Mouse (Mus musculus) lung, embryonic 16.5 days (tissue): Measurements from ENCODE around the gene Apba2. TPM values are rescaled to one million over a fixed set of nuclear protein-coding genes. Genes with fewer than 3 reads are reported as not detected.

Experiments
- ATAC-seq: fragments of 200-750 bp; cut with Nextera tagmentation; 2 replicates; pipeline ENCODE4 v1.8.0; 2017; ENCODE audit warnings: low read depth, mild to moderate bottlenecking, moderate library complexity
- H3K27ac ChIP-seq: fragments of 300-500 bp; sonication (generic); 2 replicates; pipeline ENCODE4 v1.5.1; 2014; ENCODE audit warnings: mild to moderate bottlenecking, control low read depth, low read length
- H3K27me3 ChIP-seq: fragments of 300-500 bp; sonication (generic); 2 replicates; pipeline ENCODE4 v1.6.1; 2014; ENCODE audit warnings: low read depth, low read length, mixed read lengths; ENCODE audit not compliant: control insufficient read depth, insufficient read depth
- H3K36me3 ChIP-seq: fragments of 300-500 bp; sonication (generic); 2 replicates; pipeline ENCODE4 v1.6.1; 2014; ENCODE audit warnings: low read length; ENCODE audit not compliant: control insufficient read depth, insufficient read depth
- H3K4me1 ChIP-seq: fragments of 300-500 bp; sonication (generic); replicated peaks from 2 replicates; pipeline ENCODE4 v1.6.1; 2014; ENCODE audit warnings: low read length, mixed read lengths; ENCODE audit not compliant: control insufficient read depth, insufficient read depth
- H3K4me2 ChIP-seq: fragments of 300-500 bp; sonication (generic); 2 replicates; pipeline ENCODE4 v1.6.1; 2014; ENCODE audit warnings: low read depth, low read length, control low read depth
- H3K4me3 ChIP-seq: fragments of 300-500 bp; sonication (generic); 2 replicates; pipeline ENCODE4 v1.5.1; 2014; ENCODE audit warnings: mild to moderate bottlenecking, low read length, control low read depth
- H3K9ac ChIP-seq: fragments of 300-500 bp; sonication (generic); 2 replicates; pipeline ENCODE4 v1.6.1; 2014; ENCODE audit warnings: low read length, control low read depth
- H3K9me3 ChIP-seq: fragments of 300-500 bp; sonication (generic); 2 replicates; pipeline ENCODE4 v1.6.1; 2016; ENCODE audit warnings: low read length; ENCODE audit not compliant: control insufficient read depth
- WGBS: fragments of 180-500 bp; shearing (Covaris S2); extraction: QIAGEN DNeasy Blood & Tissue Kit; methylation state at CpG from one replicate; pipeline ENCODE4 v1.1.7; 2014; 5-methylcytosine and 5-hydroxymethylcytosine counted together
- polyA plus RNA-seq: library from polyadenylated mRNA; unstranded; fragments of >200 nt; fragmentation: Nextera tagmentation; extraction: Ambion mirVana; gene quantifications from 2 replicates; pipeline ENCODE4 v1.2.1, GENCODE M21; 2015

Apba2 gene
- polyA plus RNA-seq, 1 experiment from 2014 or later: 1.5 TPM

DNA sequence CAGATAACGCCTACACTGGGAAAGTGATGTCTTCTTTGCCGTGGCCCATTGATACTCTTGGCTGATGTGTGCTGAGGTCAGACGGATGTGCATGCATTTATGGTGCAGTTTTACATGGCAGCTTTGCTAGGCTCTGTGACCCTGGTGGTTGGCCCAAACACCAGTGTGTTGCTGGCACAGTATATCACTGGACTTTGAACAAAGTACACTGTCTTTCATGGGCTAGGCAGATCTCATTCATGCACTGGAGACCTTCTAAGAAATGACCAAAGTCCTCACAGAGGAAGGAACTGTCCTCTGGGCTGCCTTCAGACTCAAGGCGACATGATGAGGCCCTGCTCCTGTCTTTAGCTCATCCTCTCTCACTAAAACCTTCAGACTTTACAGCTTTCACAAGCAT is 166.5 kb downstream of the Apba2 start:
- Histone ChIP-seq H3K4me1 (peaks cover 3% of the 10 kb centered on the region; the same call in 1 of the 2 replicates), H3K4me2 (no peak overlapping the region), H3K27ac (no peak overlapping the region), H3K4me3 (no peak overlapping the region), H3K36me3 (no peaks in the 10 kb centered on the region), H3K9me3 (no peaks in the 10 kb centered on the region), H3K27me3 (no peaks in the 10 kb centered on the region), H3K9ac (no peak overlapping the region)
- no peak for ATAC-seq
- 89% methylated on average over 4 of the region's 4 CpGs for WGBS

DNA sequence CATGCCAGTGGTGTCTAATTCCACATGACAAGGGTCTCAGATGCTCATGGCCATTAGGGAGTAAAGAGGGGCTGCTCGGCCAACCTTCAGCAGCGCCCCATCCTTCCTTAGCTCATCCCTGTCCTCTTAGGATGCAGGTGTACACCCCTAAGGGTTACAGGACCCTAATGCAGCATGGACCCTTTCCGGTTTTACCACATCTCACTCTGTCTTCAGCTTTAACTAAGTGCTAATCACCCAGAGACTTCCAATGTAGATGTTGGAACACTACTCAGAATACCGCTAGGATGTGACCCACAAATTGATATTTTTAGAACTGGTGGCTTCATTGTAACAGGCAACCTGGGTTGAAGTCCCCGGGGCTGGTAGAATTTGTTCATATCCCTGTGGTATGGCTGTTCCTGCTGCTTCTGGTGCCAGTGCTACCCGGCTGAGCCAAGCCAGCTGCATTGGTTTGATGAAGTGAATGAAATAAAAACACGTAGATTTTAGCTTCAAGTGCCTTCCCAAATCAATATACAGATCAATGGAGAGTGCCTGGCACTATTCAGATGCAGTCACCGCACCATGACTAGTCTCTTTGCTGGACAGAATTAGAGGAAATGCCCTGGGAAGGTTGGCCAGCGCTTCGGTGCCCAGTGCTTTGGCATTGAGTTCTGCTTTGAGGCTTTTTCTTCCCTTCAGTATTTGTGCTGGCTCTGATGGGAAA is 178.4 kb downstream of the Apba2 start:
- no peaks in the 10 kb centered on the region for H3K9me3 ChIP-seq
- H3K36me3 ChIP-seq: no peaks in the 10 kb centered on the region
- H3K4me2 ChIP-seq: no peak overlapping the region
- H3K27me3 ChIP-seq: no peaks in the 10 kb centered on the region
- 89% methylated on average over 10 of the region's 10 CpGs for WGBS
- H3K27ac ChIP-seq: no peak overlapping the region
- H3K9ac ChIP-seq: no peak overlapping the region
- ATAC-seq: no peak
- H3K4me1 ChIP-seq: no peaks in the 10 kb centered on the region
- H3K4me3 ChIP-seq: no peak overlapping the region

DNA sequence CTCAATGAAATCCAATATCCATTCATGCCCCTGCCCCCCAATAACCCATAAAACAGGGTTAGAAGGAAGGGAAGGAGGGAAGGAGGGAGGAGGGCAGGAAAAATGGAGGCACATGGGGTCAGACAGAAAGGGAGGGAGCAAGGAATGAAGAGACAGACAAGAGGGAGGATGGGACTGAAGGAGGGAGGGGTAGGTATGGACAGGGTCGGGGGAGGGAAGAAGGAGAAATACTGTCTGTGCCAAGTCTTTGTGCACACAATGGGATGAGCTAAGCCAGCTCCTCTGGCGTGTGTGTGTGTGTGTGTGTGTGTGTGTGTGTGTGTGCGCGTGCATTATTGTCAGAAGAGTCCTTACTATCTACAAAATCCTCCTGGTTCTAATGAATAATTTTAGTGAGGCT is 183.4 kb downstream of the Apba2 start:
- ATAC-seq: 0 out of 2 replicates have a peak, but pooled peaks have one; percentile 31
- Histone ChIP-seq H3K4me2 (no peak overlapping the region), H3K27ac (no peak overlapping the region), H3K4me1 (no peaks in the 10 kb centered on the region), H3K4me3 (no peak overlapping the region), H3K27me3 (no peaks in the 10 kb centered on the region), H3K9me3 (no peaks in the 10 kb centered on the region), H3K36me3 (no peaks in the 10 kb centered on the region), H3K9ac (no peak overlapping the region)
- WGBS: 66% methylated on average over 4 of the region's 4 CpGs

DNA sequence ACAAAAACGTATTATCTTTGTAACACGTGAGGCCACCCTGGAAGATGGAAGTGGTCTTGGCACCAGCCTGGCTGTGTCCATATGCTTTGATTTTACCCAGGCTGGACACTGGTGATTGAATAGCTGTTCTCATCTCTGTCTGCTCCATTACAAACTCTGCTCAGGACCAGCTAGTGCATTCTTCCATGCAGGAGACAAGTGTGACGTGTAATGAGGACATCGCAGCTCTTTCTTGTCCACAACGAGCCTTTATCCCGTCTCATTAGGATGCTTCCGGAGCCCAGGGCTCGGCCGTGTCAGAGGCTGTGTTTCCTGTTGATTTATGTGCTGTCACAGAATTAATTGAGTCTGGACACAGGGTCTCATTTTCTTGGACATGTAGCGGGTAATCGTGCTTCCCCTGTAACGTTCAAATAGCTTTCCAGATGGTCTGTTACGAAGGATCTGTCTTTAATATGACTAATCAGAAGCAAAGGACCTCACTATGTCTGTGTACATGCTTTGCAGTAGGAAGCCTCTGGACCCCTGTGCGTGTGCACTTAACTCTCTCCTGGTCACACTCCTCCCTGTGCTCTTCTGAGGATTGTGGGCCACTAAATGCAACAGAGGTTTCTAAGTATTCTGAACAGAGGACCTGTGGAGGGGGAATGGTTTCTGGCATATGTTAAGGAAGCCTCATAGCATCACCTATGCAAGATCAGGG is 186.8 kb downstream of the Apba2 start:
- Histone ChIP-seq H3K4me1 (no peaks in the 10 kb centered on the region), H3K4me3 (no peak overlapping the region), H3K27me3 (no peaks in the 10 kb centered on the region), H3K9ac (no peak overlapping the region), H3K9me3 (no peaks in the 10 kb centered on the region), H3K27ac (no peak overlapping the region), H3K36me3 (no peaks in the 10 kb centered on the region), H3K4me2 (no peak overlapping the region)
- WGBS: 41% methylated on average over 14 of the region's 14 CpGs
- ATAC-seq: peak; percentile 82

DNA sequence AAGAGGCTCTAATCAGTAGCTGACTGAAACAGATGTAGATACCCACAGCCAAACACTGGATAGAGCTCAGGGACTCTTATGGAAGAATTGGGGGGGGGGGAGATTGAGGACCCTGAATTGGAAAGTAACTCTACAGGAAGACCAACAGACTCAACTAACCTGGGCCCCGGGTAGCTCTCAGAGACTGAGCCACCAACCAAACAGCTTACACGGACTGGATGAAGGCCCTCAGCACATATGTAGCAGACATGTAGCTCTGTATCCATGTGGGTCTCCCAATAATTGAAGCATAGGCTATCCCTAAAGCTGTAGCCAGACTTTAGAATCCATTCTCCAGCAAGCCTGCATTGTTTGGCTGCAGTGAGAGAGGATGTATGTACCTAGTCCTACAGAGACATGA is 190.3 kb downstream of the Apba2 start:
- no peak for ATAC-seq
- Histone ChIP-seq H3K36me3 (no peaks in the 10 kb centered on the region), H3K4me1 (no peaks in the 10 kb centered on the region), H3K4me3 (no peak overlapping the region), H3K4me2 (no peak overlapping the region), H3K9ac (no peak overlapping the region), H3K27ac (no peak overlapping the region), H3K9me3 (no peaks in the 10 kb centered on the region), H3K27me3 (no peaks in the 10 kb centered on the region)
- 90% methylated on average over 2 of the region's 2 CpGs for WGBS

DNA sequence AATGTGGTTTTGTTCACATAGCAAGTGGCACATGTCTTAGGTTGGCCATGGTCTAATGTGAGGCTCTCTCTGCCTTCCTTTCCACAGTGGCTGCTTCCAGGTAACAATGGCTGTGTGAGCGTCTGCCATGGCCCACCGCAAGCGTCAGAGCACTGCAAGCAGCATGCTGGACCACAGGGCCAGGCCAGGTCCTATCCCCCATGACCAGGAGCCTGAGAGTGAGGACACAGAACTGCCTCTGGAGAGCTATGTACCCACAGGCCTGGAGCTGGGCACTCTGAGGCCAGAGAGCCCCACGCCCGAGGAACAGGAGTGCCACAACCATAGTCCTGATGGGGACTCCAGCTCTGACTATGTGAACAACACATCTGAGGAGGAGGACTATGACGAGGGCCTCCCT is 193.4 kb downstream of the Apba2 start:
- Histone ChIP-seq H3K4me3 (no peak overlapping the region), H3K9ac (no peak overlapping the region)
- WGBS: 83% methylated on average over 6 of the region's 6 CpGs

DNA sequence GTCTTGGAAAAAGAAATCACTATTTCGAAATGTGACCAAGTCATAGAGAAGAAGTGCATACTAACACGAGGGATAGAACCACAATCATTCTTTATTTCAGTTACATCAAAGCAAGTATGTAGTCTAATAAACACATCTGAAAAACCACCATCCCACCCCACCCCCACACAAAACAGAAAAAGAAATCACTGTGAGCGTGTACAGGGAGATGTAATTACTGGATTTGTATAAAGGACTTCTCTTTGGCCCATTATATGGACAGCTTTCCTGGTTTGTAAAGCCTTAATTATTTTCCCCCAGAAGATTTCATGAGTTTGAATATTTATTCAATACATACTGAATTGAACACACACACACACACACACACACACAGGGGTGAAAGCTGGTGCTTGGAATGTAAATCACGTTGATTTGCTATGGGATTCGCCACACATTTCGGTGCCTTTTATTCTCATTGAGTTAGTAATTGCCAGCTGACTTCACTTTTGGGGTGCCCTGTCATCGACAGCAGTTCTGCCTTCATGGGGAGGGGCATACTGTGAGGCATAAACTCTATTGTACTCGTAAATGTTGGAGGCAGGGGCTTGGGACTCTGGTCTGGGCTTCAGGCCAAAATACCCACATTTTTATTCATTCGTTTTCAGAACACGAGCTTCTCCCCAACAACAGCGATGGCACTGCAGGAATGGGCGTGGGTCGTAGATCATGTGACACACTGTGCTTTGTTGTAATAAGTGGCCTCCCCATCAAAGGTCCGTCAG is 195.2 kb downstream of the Apba2 start:
- Histone ChIP-seq H3K27ac (no peak overlapping the region), H3K36me3 (no peaks in the 10 kb centered on the region), H3K9me3 (no peaks in the 10 kb centered on the region)

More for the DNA sequence above, 193.4 kb downstream of the Apba2 start:
- no peaks in the 10 kb centered on the region for H3K9me3 ChIP-seq
- no peaks in the 10 kb centered on the region for H3K27me3 ChIP-seq
- no peak overlapping the region for H3K27ac ChIP-seq
- no peak for ATAC-seq
- no peaks in the 10 kb centered on the region for H3K36me3 ChIP-seq
- H3K4me1 ChIP-seq: no peaks in the 10 kb centered on the region
- H3K4me2 ChIP-seq: no peak overlapping the region

DNA sequence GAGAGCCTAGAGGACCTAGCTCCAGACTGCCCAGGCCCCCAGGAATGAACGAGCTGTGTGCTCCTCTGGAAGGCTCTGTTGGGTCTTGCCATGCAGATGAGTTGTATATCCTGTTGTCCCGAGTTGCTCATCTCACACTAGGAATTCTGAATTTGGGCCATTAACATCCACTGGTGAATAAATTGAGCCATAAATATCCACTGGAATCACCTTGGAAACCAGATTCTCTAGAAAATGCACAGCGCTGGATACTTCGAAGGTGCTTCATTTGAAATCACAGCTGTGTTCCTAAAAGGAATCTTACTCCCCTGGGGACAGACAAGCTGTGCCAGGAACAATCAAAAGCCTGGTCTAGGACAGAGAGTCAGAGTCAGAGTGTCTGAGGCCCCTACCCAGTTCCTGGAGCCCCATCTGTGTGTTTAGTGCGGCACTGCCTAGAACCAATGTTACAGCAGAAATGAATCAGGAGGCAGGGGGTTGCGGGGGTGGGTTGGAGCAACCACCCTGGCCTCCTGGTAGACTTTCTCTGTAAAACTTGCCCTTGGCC is 196.4 kb downstream of the Apba2 start:
- Histone ChIP-seq H3K4me3 (no peak overlapping the region), H3K4me1 (no peaks in the 10 kb centered on the region), H3K4me2 (no peak overlapping the region), H3K27ac (no peak overlapping the region), H3K36me3 (no peaks in the 10 kb centered on the region), H3K9ac (no peak overlapping the region), H3K9me3 (no peaks in the 10 kb centered on the region), H3K27me3 (no peaks in the 10 kb centered on the region)
- 86% methylated on average over 6 of the region's 6 CpGs for WGBS
- no peak for ATAC-seq

More for the DNA sequence above, 195.2 kb downstream of the Apba2 start:
- H3K9ac ChIP-seq: no peak overlapping the region
- no peak overlapping the region for H3K4me2 ChIP-seq
- no peak overlapping the region for H3K4me3 ChIP-seq
- WGBS: 58% methylated on average over 14 of the region's 14 CpGs
- no peaks in the 10 kb centered on the region for H3K4me1 ChIP-seq
- no peaks in the 10 kb centered on the region for H3K27me3 ChIP-seq
- ATAC-seq: no peak

DNA sequence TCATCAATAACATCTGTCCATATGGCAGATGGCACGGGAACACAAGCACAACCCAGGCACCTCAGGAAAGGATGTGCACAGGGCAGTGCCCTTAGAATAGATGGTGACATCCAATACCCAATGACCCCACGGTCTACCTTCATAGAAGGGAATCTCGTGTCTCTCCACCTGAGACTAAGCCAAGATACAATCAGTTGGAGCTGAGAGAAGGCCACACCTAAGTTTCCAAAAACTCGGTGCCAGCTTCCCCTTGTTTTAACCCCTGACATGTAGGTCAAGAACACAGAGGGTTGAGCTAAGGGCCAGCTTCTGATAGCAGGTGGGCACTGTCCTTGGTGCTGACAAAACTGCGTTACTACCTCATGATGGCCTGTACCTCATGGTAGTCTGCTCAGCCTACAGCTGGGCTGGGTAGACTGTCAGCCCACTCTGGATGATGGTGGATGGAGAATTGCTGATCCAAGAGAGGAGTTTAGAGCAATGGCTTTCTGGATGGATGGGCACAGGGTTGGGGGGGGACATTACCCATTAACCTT is 202.6 kb downstream of the Apba2 start:
- Histone ChIP-seq H3K9ac (no peak overlapping the region), H3K4me1 (no peaks in the 10 kb centered on the region), H3K4me2 (no peak overlapping the region), H3K27ac (no peak overlapping the region), H3K27me3 (no peaks in the 10 kb centered on the region), H3K36me3 (no peaks in the 10 kb centered on the region), H3K9me3 (no peaks in the 10 kb centered on the region), H3K4me3 (no peak overlapping the region)
- WGBS: 57% methylated on average over 5 of the region's 5 CpGs
- ATAC-seq: no peak
